Mouse (Mus musculus): Measurements from ENCODE around the gene Akr1c19.

DNA sequence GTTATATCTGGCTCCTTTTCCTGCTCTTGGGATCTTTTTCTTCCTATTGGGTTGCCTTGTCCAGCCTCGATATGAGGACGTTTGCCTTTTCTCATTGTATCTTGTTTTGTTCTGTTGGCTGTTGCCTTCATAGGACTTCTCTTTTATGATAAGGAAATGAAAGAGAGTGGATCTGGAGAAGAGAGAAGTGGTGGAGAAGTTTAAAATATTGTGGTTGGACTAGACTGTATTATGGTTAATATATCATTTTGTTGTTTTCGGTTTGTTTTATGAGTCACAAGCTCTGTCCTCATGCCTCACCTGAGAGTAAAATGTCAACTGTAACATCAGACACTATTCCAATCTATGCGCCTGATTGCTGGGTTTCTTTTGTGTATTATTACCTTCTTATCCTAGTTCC lies 68.5 kb downstream of the Akr1c19 start:
- TF ChIP-seq POLR2A (IDR thresholded peaks at IDR 0.05; ENCODE audit: low read depth, low read length) (no peak), CTCF (IDR thresholded peaks at IDR 0.05; ENCODE audit: borderline replicate concordance, insufficient read depth, low read length) (no peak)

All from embryonic fibroblast, embryonic 13.5 days (primary cell).